Mouse (Mus musculus) brain, embryonic 14.5 days (tissue): ENCODE results near the gene Nectin3.

Experiments used
- CTCF ChIP-seq: fragments of 200-500 bp; IDR thresholded peaks from 2 replicates; pipeline ENCODE4 v1.5.1; 2012; ENCODE audit warnings: inconsistent platforms, mild to moderate bottlenecking, moderate library complexity, borderline replicate concordance; ENCODE audit not compliant: insufficient read depth, insufficient read length; ENCODE audit errors: extremely low read depth
- POLR2A ChIP-seq: fragments of 200-500 bp; IDR thresholded peaks from 2 replicates; pipeline ENCODE4 v1.6.1; 2012; ENCODE audit warnings: mild to moderate bottlenecking, inconsistent platforms, borderline replicate concordance; ENCODE audit not compliant: poor library complexity, insufficient read depth, insufficient read length, severe bottlenecking; ENCODE audit errors: extremely low read depth

DNA sequence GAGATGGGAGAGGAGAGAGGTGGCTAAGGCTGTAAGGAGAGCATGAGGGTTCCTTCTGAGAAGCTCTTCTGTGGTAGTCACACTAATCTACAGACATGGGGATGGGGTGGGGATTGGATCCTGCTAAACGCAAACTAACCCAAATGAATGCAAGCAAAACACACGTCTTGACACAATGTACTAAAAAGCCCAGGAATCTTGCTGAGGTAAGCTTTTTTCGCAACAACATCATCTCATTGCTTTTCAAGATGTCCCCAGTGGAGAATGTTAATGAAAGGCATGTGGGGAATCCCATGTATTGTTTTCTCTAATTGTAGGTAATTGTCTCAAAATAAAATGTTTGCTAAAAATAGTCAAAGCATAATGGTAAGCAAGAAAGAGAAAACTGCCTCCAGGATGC lies 141.7 kb downstream of the Nectin3 start:
- TF ChIP-seq CTCF (no peak), POLR2A (no peak)
